Mouse (Mus musculus) ZHBTc4 (cell line): Measurements from ENCODE around the gene Aamp.
A peak's percentile ranks its signal among the peaks of the same experiment; 100 is the strongest.

ENCODE experiments used
- DNase-seq: peaks from one replicate; pipeline ENCODE4 v3.0.0-alpha.2; 2011; ENCODE audit warnings: low read depth, low spot score

The Aamp gene

GRCm38 (mm10) chr1:74238136-74238535, 46.4 kb downstream of the Aamp start:
- no peak for DNase-seq

GRCm38 (mm10) chr1:74237671-74238070, 46.9 kb downstream of the Aamp start:
- no peak for DNase-seq

GRCm38 (mm10) chr1:74236590-74237317, 47.8 kb downstream of the Aamp start:
- no peak for DNase-seq

GRCm38 (mm10) chr1:74235938-74236589, 48.5 kb downstream of the Aamp start, which contains the start of gene Arpc2:
Gene Arpc2 (plus strand): TSS chr1:74236084.
- peak; percentile 99 for DNase-seq

- DNase-seq = no peak
Observed at GRCm38 (mm10) chr1:74230992-74231391, 53.5 kb downstream of the Aamp start.

- no peak for DNase-seq
Observed at GRCm38 (mm10) chr1:74229942-74230341, 54.6 kb downstream of the Aamp start.
